Mouse (Mus musculus) CH12F3 (cell line): Measurements from ENCODE around the gene Rbm7.

ENCODE experiments used
- in situ Hi-C: fragments of 300-500 bp; cut with MboI; formaldehyde crosslinking; loops from 2 replicates; pipeline ENCODE4 v1.14.3; 2020; ENCODE audit warnings: low sequenced_read_pairs

The Rbm7 gene

DNA sequence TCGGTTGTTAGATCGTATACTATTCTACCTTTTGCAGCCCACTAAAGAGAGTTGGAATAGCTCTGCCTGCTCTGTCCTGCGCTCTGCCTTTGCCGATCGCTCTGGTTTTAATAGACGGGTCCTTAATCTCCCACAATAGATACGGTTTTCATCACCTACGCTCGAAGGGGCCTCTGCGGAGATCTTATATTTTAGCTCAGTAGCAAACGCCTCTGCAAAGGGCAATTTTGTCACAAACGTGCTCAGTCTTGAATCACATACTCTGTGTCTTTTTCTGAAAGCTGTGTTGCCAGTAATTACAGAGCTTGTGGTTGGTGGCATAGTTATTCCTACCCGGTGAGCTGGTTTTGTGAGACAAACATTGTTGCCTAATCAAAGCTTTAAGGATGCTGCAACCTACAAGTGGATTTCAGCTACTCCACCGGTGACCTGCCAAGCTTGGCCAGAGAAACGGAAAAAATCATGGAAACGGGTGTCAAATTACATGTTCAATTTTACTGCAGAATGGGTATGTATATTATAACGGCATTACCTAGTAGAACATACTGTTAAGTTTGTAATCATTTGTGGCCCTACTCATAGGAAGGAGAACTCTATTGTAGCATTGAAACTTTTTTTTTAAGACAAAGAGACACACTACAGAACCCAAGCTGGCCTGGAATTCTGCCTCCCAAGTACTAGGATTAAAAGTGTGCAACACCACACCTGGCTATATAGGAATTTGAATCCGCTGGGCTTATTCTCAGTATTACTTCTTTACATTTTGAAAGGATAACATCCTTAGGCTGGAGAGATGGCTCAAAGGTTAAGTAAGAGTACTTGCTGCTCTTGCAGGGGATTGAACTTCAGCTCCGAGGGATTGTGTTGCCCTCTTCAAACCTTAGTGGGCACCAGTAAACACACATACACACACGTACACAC, 13.6 kb downstream of the Rbm7 start:
- in situ Hi-C loops = no loop called here

DNA sequence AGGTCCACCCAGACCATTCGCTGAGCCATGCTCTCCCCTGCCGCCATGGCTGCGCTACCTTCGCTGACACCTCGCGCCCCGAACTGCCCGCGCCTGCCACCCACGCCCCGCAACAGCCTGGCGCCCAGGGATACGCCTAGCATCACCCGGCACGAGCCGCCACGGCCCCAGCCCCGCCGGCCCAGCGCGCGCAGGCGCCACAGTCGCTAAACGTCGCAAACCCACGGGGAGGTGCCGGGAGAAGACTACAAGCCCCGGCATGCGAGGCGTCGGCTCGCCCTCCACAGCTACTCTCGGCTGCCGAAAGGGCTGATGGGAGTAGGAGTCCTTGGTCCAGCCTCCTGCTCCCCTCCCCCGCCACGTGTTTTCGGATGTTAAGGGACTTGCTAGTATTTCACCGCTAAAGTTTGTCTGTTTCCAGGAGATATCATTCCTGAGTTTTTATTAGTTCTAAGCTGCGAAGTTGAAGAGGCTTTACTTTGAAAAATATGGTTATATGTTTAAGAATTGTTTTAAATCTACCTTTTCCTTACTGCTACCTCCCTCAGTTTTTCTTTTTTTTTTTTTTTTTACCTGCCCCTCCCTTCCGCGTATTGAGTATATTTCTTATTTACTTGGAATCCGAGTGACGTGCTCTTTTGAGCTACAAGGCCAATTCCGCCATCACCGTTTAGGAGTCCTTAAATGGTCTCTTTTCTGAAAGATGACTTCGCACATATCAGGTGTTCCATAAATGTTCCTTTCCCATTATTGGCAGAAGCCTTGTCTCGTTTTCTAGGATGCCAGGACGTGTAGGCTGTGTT, 14.5 kb downstream of the Rbm7 start, which contains the start of gene Rexo2:
Gene Rexo2, minus strand, starts transcription at position 213 of the 803 bp plus-strand sequence.
- in situ Hi-C loops = no loop called here

DNA sequence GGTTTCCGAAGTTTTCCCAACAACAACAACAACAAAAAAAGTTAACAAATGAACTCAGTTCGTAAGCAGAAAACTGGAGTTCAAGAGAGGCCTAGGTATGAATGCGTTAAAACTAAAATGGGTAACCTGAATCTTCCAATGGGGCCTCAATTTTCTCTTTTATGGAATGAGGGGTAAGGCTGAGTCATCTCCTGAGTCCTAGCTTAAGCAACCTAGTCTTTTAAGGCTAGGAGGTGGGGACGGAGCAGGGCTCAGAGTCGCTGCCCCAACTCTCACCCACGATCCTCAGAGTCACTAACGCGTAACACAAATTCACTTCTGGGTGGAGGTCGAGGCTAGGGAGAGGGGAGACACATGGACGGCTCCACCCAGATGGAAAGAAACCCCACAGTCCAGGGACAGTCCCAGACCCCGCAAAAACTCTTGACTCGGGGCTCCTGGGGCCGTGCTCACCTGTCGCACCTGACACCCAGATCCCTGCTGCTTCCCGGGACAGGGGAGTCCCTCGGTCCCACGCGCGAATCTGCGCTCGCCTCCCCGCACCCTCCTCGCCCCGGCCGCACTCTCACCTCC, 15.2 kb downstream of the Rbm7 start:
- in situ Hi-C loops = no loop called here

DNA sequence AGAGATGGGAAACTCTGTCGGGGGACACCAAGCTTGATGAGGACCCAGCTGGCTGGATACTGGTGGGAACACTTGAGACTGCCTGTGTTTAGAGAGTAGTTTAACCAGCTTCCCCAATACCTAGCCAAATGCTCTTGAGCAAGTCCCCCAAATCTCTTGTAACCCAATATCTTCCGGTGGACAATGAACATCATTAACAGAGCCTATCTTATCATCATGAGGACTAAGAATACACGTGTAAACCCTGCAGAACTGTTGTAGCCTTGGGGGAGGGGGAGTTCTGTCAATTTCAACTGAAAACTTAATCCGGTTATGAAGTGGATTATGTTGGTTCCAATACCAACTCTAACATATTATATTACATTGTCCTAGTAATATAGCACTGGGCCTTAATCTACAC, 16.3 kb downstream of the Rbm7 start:
- in situ Hi-C loops = no loop called here

DNA sequence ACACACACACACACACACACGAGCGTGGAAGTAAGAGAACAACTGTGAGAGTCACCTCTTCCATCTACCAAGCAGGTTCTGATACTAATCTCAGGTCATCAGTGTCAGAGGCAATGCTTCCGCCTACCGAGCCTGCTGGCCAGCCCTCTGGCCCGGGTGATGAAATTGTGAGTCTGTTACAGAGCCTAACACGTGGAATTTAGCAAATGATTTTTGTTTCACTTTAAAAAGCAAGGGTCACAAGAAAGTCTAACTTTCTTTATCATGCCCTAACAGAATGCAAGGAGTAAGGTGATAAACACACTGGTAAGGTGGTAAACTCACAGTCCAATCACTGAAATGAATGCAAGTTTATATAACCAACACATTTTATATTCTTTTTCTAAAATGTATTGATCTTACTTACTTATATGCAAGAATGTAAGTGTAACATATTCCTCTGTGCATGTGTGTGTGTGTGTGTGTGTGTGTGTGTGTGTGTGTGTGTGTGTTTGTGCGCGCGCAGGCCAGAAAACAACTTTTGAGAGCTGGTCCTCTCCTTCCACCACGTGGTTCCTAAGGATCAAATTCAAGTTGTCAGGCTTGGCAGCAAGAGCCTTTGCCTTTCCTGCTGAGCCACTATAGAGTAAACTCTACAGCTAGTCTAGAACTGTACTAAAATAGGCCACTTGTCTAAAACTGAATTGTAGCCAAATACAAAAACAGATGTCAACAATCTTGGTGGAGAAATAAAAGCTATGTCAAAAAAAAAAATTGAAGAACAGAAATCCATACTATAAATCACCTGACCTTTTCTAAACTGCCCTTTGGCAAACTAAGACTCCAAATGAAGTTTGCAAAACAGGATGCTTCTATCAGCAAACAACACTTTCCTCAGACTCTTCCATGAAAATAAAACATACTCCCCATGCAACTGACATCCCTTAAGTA, 18.6 kb downstream of the Rbm7 start:
- in situ Hi-C loops = no loop called here

- in situ Hi-C loops = no loop called here
Observed at GRCm38 (mm10) chr9:48474367-48474766, 20.7 kb downstream of the Rbm7 start.

- in situ Hi-C loops = no loop called here
Observed at GRCm38 (mm10) chr9:48473131-48473530, 22.0 kb downstream of the Rbm7 start.

GRCm38 (mm10) chr9:48472441-48473025, 22.6 kb downstream of the Rbm7 start:
- in situ Hi-C loops = no loop called here

DNA sequence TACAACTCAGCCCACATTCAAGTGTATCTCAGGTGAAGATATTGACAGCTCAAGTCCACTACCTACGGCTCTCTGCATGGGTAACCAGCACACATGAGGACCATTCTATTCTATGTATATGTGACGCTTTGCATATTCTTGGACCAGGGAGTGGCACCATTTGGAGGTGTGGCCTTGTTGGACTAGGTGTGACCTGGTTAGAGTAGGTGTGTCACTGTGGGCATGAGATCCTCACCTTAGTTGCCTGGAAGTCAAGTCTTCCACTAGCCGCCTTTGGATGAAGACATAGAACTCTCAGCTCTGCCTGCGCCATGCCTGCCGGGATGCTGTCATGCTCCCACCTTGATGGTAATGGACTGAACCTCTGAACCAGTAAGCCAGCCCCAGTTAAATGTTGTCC, 27.6 kb downstream of the Rbm7 start:
- in situ Hi-C loops = loop anchor here (10.0 kb wide), 1 partner anchor 97 kb away; no protein-coding TSS in a partner anchor

GRCm38 (mm10) chr9:48466804-48467203, 28.3 kb downstream of the Rbm7 start:
- in situ Hi-C loops = loop anchor here (10.0 kb wide), 1 partner anchor 98 kb away; no protein-coding TSS in a partner anchor

DNA sequence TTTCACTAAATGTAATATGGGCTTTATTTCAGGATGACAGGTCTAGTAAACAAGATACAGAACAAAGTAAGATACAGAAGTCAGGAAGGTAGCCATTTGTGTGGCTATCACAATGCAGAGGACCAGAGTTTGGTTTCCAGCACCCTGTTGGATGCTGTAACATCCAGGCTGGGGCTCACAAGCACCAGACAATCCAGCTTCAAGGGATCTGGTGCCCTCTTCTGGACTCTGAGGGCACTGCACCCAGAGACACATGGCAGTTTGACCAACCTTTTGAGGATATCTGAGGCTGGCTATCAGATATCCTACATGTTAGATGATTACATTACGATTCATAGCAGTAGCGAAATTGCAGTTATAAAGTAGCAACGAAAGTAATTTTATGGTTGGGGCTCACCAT, 29.4 kb downstream of the Rbm7 start:
- in situ Hi-C loops = loop anchor here (10.0 kb wide), 1 partner anchor 99 kb away; no protein-coding TSS in a partner anchor

GRCm38 (mm10) chr9:48461545-48461944, 33.6 kb downstream of the Rbm7 start:
- in situ Hi-C loops = loop anchor here (10.0 kb wide), 1 partner anchor 103 kb away; no protein-coding TSS in a partner anchor

DNA sequence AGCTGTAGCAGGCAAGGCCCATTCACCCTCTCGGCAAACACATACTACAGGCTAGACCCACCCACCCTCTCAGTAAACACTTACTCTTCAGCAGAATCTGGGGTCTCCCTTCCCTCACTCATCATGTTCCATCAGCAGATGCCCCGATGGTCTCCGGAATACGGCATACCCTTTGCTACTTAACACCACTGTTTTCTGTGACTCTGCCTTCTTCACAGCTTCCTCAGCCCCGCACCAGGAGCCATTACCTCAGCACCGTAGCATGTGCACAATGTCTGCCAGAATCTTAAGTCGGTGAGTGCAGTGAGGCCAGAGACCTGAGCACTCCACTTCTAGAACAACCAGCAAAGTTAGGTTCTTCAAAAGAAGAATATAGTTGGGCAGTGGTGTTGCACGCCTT, 34.4 kb downstream of the Rbm7 start:
- in situ Hi-C loops = loop anchor here (10.0 kb wide), 1 partner anchor 104 kb away; no protein-coding TSS in a partner anchor

- in situ Hi-C loops = no loop called here
Observed at GRCm38 (mm10) chr9:48459391-48459790, 35.7 kb downstream of the Rbm7 start.

DNA sequence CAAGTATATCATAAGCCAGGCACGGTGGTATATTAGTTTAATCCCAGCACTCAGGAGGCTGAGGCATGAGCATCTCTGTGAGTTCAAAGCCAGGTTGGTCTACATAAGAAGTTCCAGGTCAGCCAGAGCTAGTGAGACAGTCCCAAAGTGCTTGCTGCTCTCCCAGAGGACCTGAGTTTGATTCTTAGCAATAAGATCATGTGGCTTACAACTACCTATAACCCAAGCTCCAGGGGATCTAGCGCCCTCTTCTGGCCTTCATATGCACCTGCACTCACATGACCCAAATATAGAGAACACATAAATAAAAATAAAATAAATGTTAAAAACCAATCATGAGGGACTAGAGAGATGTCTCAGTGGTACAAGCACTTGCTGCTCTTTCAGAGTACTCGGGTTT, 36.2 kb downstream of the Rbm7 start:
- in situ Hi-C loops = no loop called here

- in situ Hi-C loops = no loop called here
Observed at GRCm38 (mm10) chr9:48455961-48456360, 39.1 kb downstream of the Rbm7 start.

- in situ Hi-C loops = no loop called here
Observed at GRCm38 (mm10) chr9:48450066-48450465, 45.0 kb downstream of the Rbm7 start.

DNA sequence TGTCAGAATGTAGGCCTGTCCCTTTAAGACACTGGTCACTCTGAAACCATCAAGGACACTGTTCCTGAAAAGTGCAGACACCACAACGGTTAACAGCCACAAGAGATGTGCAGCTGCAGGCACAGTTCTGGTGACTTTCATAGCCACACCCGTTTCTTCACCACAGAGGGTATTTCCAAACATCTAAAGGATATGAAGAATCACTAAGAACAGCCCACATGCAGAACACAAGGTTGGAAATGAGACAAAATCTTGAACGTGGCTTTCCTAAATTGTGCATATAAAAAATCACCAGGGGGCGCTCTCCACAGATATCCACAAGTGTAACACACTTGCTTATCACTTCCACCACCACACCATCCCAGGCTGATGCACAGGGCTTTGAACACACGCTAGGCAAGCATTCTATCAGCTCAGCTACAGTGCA, 47.3 kb downstream of the Rbm7 start:
- in situ Hi-C loops = loop anchor here (10.0 kb wide), 1 partner anchor 183 kb away; no protein-coding TSS in a partner anchor

DNA sequence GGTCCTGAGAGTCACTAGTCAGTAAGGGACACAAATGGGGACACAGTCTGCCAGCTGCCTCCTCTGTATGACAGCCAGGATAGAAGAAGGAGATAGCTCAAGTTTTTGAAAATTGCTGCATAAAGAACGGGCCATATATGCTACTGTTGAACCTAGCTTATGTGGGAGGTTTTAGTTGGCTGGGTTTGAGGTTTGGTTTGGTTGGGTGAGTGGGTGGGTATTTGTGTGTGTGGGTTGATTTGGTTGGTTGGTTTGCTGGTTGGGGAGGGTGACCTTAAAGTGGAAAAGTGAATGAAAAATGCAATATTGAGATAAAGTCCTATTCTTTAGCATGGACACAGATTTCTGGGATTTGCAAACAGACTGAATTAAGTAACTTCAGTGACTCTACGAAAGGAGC, 50.3 kb downstream of the Rbm7 start:
- in situ Hi-C loops = loop anchor here (10.0 kb wide), 1 partner anchor 180 kb away; no protein-coding TSS in a partner anchor
